Mouse (Mus musculus) ES-E14 (cell line): ENCODE results near the gene Jsrp1. TPM values are rescaled to one million over a fixed set of nuclear protein-coding genes. Genes with fewer than 3 reads are reported as not detected.
A peak's percentile ranks its signal among the peaks of the same experiment; 100 is the strongest.

Experiments
- DNase-seq: peaks from one replicate; pipeline ENCODE4 v3.0.0-alpha.2; 2013; ENCODE audit warnings: low read depth, low spot score
- H3K27ac ChIP-seq: 2 replicates; pipeline ENCODE4 v1.5.1; 2012; ENCODE audit warnings: low read depth, mild to moderate bottlenecking, low read length, moderate library complexity, mixed read lengths; ENCODE audit not compliant: poor library complexity, insufficient read depth, severe bottlenecking
- H3K36me3 ChIP-seq: 2 replicates; pipeline ENCODE4 v1.6.1; 2012; ENCODE audit warnings: mild to moderate bottlenecking, low read length, moderate library complexity, mixed read lengths; ENCODE audit not compliant: control insufficient read depth, poor library complexity, insufficient read depth, severe bottlenecking
- H3K4me1 ChIP-seq, 2 experiments: fragments of 150-350 bp in 1 of 2; sonication (generic) in 1 of 2; 2 replicates each; pipeline ENCODE4 v1.6.1; 2012; ENCODE audit warnings: low read length in 2 of 2, mild to moderate bottlenecking in 1 of 2, mixed read lengths in 1 of 2; ENCODE audit not compliant: control insufficient read depth in 2 of 2, insufficient read depth in 2 of 2, poor library complexity in 1 of 2
- H3K4me3 ChIP-seq, 2 experiments: fragments of 150-350 bp in 1 of 2; sonication (generic) in 1 of 2; 2 replicates each; pipeline ENCODE4 v1.5.1; 2012; ENCODE audit warnings: low read length in 2 of 2, low read depth in 1 of 2, mild to moderate bottlenecking in 1 of 2, mixed read lengths in 1 of 2; ENCODE audit not compliant: insufficient read depth in 1 of 2, poor library complexity in 1 of 2, severe bottlenecking in 1 of 2
- H3K9ac ChIP-seq: 2 replicates; pipeline ENCODE4 v1.6.1; 2012; ENCODE audit warnings: low read depth, mild to moderate bottlenecking, low read length, mixed read lengths; ENCODE audit not compliant: poor library complexity, insufficient read depth, severe bottlenecking
- H3K9me3 ChIP-seq: fragments of 150-350 bp; sonication (generic); 2 replicates; pipeline ENCODE4 v1.6.1; 2012; ENCODE audit warnings: low read depth, mild to moderate bottlenecking, low read length; ENCODE audit not compliant: control insufficient read depth, insufficient read depth
- CHD2 ChIP-seq: IDR thresholded peaks from 2 replicates; pipeline ENCODE4 v1.6.1; 2014; ENCODE audit warnings: mild to moderate bottlenecking, low read depth, low read length, inconsistent platforms
- HCFC1 ChIP-seq: IDR thresholded peaks from 2 replicates; pipeline ENCODE4 v1.6.1; 2012; ENCODE audit warnings: low read length, inconsistent platforms, borderline replicate concordance; ENCODE audit not compliant: insufficient read depth
- MAFK ChIP-seq: IDR thresholded peaks from 2 replicates; pipeline ENCODE4 v1.6.1; 2014; ENCODE audit warnings: mild to moderate bottlenecking, low read depth, low read length, inconsistent platforms; ENCODE audit not compliant: insufficient read depth
- ZC3H11A ChIP-seq: IDR thresholded peaks from 2 replicates; pipeline ENCODE4 v1.6.1; 2012; ENCODE audit warnings: low read depth, mild to moderate bottlenecking, inconsistent platforms, low read length, borderline replicate concordance
- ZNF384 ChIP-seq: IDR thresholded peaks from 2 replicates; pipeline ENCODE4 v1.6.1; 2012; ENCODE audit warnings: low read depth, low read length, inconsistent platforms
- in situ Hi-C, 2 experiments: fragments of 600-800 bp; cut with MboI; formaldehyde crosslinking; loops; one replicate each; pipeline ENCODE4 v1.15.1; 2025; ENCODE audit warnings: low sequenced_read_pairs in 2 of 2, inconsistent platforms in 1 of 2; ENCODE audit not compliant: unreplicated experiment in 2 of 2
- total RNA-seq: library from RNA; depleted of rRNA; stranded (reverse); fragments of 300-350 nt; gene quantifications from 2 replicates; pipeline ENCODE4 v1.2.3, GENCODE M21; 2012

Gene Jsrp1
- total RNA-seq, 1 experiment: 0.67 TPM

GRCm38 (mm10) chr10:80848571-80848970 is 35.3 kb upstream of the Jsrp1 start:
- Histone ChIP-seq H3K36me3 (peaks cover 16% of the 10 kb centered on the region), H3K4me1 (peaks cover 0 to 5% of the 10 kb centered on the region in 2 experiments; a peak in 1 of 4 replicates), H3K9ac (no peak overlapping the region), H3K27ac (no peak overlapping the region), H3K4me3 (no peak overlapping the region), H3K9me3 (no peaks in the 10 kb centered on the region)
- DNase-seq: peak; percentile 97
- in situ Hi-C loops: no loop called here
- TF ChIP-seq MAFK (no peak), CHD2 (no peak), ZNF384 (no peak), ZC3H11A (no peak), HCFC1 (no peak)

GRCm38 (mm10) chr10:80845732-80846131 is 32.4 kb upstream of the Jsrp1 start:
- Histone ChIP-seq H3K9me3 (no peaks in the 10 kb centered on the region), H3K9ac (no peak overlapping the region), H3K4me3 (no peak overlapping the region), H3K27ac (no peak overlapping the region), H3K4me1 (peaks cover 0 to 5% of the 10 kb centered on the region in 2 experiments; a peak in 1 of 4 replicates), H3K36me3 (no peaks in the 10 kb centered on the region)
- no peak for DNase-seq
- in situ Hi-C loops: no loop called here
- TF ChIP-seq MAFK: no peak
- TF ChIP-seq ZNF384: no peak
- no peak for TF ChIP-seq CHD2
- TF ChIP-seq HCFC1: no peak
- TF ChIP-seq ZC3H11A: no peak

GRCm38 (mm10) chr10:80845055-80845693 is 31.9 kb upstream of the Jsrp1 start:
- no peak for DNase-seq
- no peak overlapping the region for H3K9ac ChIP-seq
- in situ Hi-C loops: no loop called here
- H3K4me1 ChIP-seq: peaks cover 0 to 5% of the 10 kb centered on the region in 2 experiments; a peak in 1 of 4 replicates
- H3K4me3 ChIP-seq: no peak overlapping the region
- H3K36me3 ChIP-seq: no peaks in the 10 kb centered on the region
- no peaks in the 10 kb centered on the region for H3K9me3 ChIP-seq
- TF ChIP-seq HCFC1 (no peak), ZNF384 (no peak), ZC3H11A (no peak), CHD2 (no peak), MAFK (no peak)
- no peak overlapping the region for H3K27ac ChIP-seq

- no peak for TF ChIP-seq ZNF384
- no peak for TF ChIP-seq ZC3H11A
- TF ChIP-seq CHD2: no peak
- no peak for TF ChIP-seq MAFK
- no peak for TF ChIP-seq HCFC1
- in situ Hi-C loops: no loop called here
- H3K9ac ChIP-seq: peak within 1 kb of the TSS; percentile 49
- peaks cover 0 to 5% of the 10 kb centered on the region in 2 experiments; a peak in 1 of 4 replicates for H3K4me1 ChIP-seq
- H3K36me3 ChIP-seq: no peaks in the 10 kb centered on the region
- H3K4me3 ChIP-seq: peak within 1 kb of the TSS; percentile 62 to 70
- H3K9me3 ChIP-seq: no peaks in the 10 kb centered on the region
- no peak for DNase-seq
- H3K27ac ChIP-seq: no peak within 1 kb of the TSS
These were observed 30.7 kb upstream of the Jsrp1 start, which contains the start of gene Lingo3 for GRCm38 (mm10) chr10:80843931-80844547. Lingo3 (minus strand) TSS chr10:80844039.
